Comparison of ENCODE assay signal across 11 mouse cellular contexts in the genomic region with DNA sequence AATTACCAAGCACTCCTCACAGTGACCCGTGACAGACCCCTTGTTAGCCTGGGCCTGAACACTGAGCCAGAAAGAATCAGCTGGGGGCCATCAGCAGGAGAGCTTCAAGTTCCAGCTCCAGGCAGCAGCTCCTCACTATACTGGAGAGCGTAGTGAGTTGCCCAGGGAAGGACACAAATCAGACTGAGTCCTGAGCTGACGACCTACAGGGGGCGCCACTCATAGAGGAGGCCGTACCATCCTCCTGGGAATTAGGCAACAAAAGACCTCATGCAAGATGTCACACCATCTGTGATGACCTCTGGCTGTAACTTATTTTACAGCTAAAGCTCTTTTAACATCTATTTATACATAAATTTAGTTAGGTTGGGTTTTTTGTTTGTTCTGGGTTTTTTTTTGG.
DNase-seq lines count a peak whose midpoint lies in the region; ATAC-seq and TF ChIP-seq lines count a peak whose summit lies in the region.
"Had no signal": no experiment of that assay in that cellular context is flagged by ENCODE, and none has a peak within 500 bp of the region (broad histone marks: within the 10 kb centered on the region; RNA-seq: fewer than 3 reads in every experiment).

No protein-coding gene starts in this region.

- no peak for ATAC-seq in embryonic facial prominence, embryonic 11.5 days (replicated peaks; ENCODE audit: insufficient number of reproducible peaks, low FRiP score, low TSS enrichment, low read depth)
- no peak for ATAC-seq in lung, embryonic 14.5 days (ENCODE audit: insufficient read depth)
- no peak for ATAC-seq in forebrain, embryonic 12.5 days (ENCODE audit: low FRiP score)

- H3K4me1 ChIP-seq in embryonic facial prominence, embryonic 11.5 days (ENCODE audit: control insufficient read depth, insufficient read depth, low read length): no peaks in the 10 kb centered on the region; the same call in 1 of the 2 replicates
- H3K4me1 ChIP-seq in embryonic facial prominence, embryonic 10.5 days: peaks cover 14% of the 10 kb centered on the region
- no peaks in the 10 kb centered on the region for H3K4me1 ChIP-seq in lung, embryonic 14.5 days (ENCODE audit: insufficient read depth)
- H3K4me1 ChIP-seq in lung, adult 2 months (ENCODE audit: control insufficient read depth, insufficient read depth, low read length): no peaks in the 10 kb centered on the region
- H3K4me1 ChIP-seq in forebrain, embryonic 12.5 days: peaks cover 38% of the 10 kb centered on the region

- H3K27ac ChIP-seq in embryonic facial prominence, embryonic 11.5 days (replicated peaks; ENCODE audit: low read depth, low read length): no peak overlapping the region
- H3K27ac ChIP-seq in embryonic facial prominence, embryonic 10.5 days (replicated peaks): no peak overlapping the region
- H3K27ac ChIP-seq in lung, embryonic 14.5 days (ENCODE audit: low read depth): no peak overlapping the region
- no peak overlapping the region for H3K27ac ChIP-seq in forebrain, embryonic 12.5 days
- H3K27ac ChIP-seq: midbrain, embryonic 10.5 days had no signal

- no peak overlapping the region for H3K4me3 ChIP-seq in embryonic facial prominence, embryonic 11.5 days (ENCODE audit: low read depth, low read length)
- no peak overlapping the region for H3K4me3 ChIP-seq in embryonic facial prominence, embryonic 10.5 days
- no peak overlapping the region for H3K4me3 ChIP-seq in lung, embryonic 14.5 days (ENCODE audit: low read depth, low read length)
- H3K4me3 ChIP-seq in lung, adult 2 months (replicated peaks; ENCODE audit: extremely low read depth, low read depth, low read length): no peak overlapping the region
- no peak overlapping the region for H3K4me3 ChIP-seq in forebrain, embryonic 12.5 days (replicated peaks)
- H3K4me3 ChIP-seq: limb, embryonic 13.5 days; midbrain, embryonic 10.5 days had no signal

- no peak overlapping the region for H3K9ac ChIP-seq in embryonic facial prominence, embryonic 11.5 days (replicated peaks; ENCODE audit: low read length)
- H3K9ac ChIP-seq in lung, embryonic 14.5 days: no peak overlapping the region
- no peak overlapping the region for H3K9ac ChIP-seq in forebrain, embryonic 12.5 days
- H3K9ac ChIP-seq: limb, embryonic 13.5 days had no signal

- peak; percentile 15 for DNase-seq in embryonic facial prominence, embryonic 11.5 days (ENCODE audit: low spot score)
- no peak for DNase-seq in embryonic facial prominence, embryonic 10.5 days (ENCODE audit: low spot score)
- no peak for DNase-seq in lung, embryonic 14.5 days
- no peak for DNase-seq in lung, adult 2 months
- DNase-seq in NIH3T3 (ENCODE audit: low read depth): peak; percentile 22
- peak; percentile 31 for DNase-seq in retina, postnatal 1 day
- DNase-seq in adrenal gland, adult (ENCODE audit: inconsistent age in 2 of 2, low spot score in 1 of 2): no peak
- DNase-seq: kidney, postnatal 10 days had no signal

- no peak overlapping the region for H3K4me2 ChIP-seq in embryonic facial prominence, embryonic 11.5 days (ENCODE audit: low read depth, low read length)
- H3K4me2 ChIP-seq in lung, embryonic 14.5 days: no peak overlapping the region
- H3K4me2 ChIP-seq in forebrain, embryonic 12.5 days: no peak overlapping the region
- H3K4me2 ChIP-seq: limb, embryonic 13.5 days had no signal

- H3K9me3 ChIP-seq in embryonic facial prominence, embryonic 11.5 days (replicated peaks; ENCODE audit: control insufficient read depth, low read length): no peaks in the 10 kb centered on the region
- H3K9me3 ChIP-seq in embryonic facial prominence, embryonic 10.5 days: no peaks in the 10 kb centered on the region
- no peaks in the 10 kb centered on the region for H3K9me3 ChIP-seq in lung, embryonic 14.5 days (ENCODE audit: low read depth, low read length)
- H3K9me3 ChIP-seq in forebrain, embryonic 12.5 days: no peaks in the 10 kb centered on the region
- H3K9me3 ChIP-seq: limb, embryonic 13.5 days; midbrain, embryonic 10.5 days had no signal

- no peaks in the 10 kb centered on the region for H3K27me3 ChIP-seq in embryonic facial prominence, embryonic 11.5 days (ENCODE audit: control insufficient read depth, insufficient read depth, low read length)
- no peaks in the 10 kb centered on the region for H3K27me3 ChIP-seq in embryonic facial prominence, embryonic 10.5 days (replicated peaks; ENCODE audit: low read depth, poor library complexity, severe bottlenecking)
- H3K27me3 ChIP-seq in lung, embryonic 14.5 days (ENCODE audit: insufficient read depth, low read length): no peaks in the 10 kb centered on the region
- no peaks in the 10 kb centered on the region for H3K27me3 ChIP-seq in forebrain, embryonic 12.5 days
- H3K27me3 ChIP-seq: limb, embryonic 13.5 days had no signal

- no peak for TF ChIP-seq POLR2A in lung, adult 2 months (IDR thresholded peaks at IDR 0.05; ENCODE audit: borderline replicate concordance, extremely low read depth, low read depth, low read length)

- TF ChIP-seq CTCF in lung, embryonic 14.5 days (IDR thresholded peaks at IDR 0.05; ENCODE audit: low read depth): peak; percentile 34
- no peak for TF ChIP-seq CTCF in lung, adult 2 months (IDR thresholded peaks at IDR 0.05; ENCODE audit: insufficient read depth, low read length)

- WGBS in embryonic facial prominence, embryonic 11.5 days: 71% methylated on average over 5 of the region's 5 CpGs
- WGBS in embryonic facial prominence, embryonic 10.5 days: 74% methylated on average over 5 of the region's 5 CpGs
- WGBS in lung, embryonic 14.5 days: 64% methylated on average over 5 of the region's 5 CpGs
- 66% methylated on average over 5 of the region's 5 CpGs for WGBS in lung, adult 2 months
- WGBS in forebrain, embryonic 12.5 days: 71% methylated on average over 5 of the region's 5 CpGs

- no peaks in the 10 kb centered on the region for H3K36me3 ChIP-seq in embryonic facial prominence, embryonic 11.5 days (replicated peaks; ENCODE audit: control insufficient read depth, insufficient read depth, low read depth, low read length)
- H3K36me3 ChIP-seq in embryonic facial prominence, embryonic 10.5 days (replicated peaks): no peaks in the 10 kb centered on the region
- no peaks in the 10 kb centered on the region for H3K36me3 ChIP-seq in lung, embryonic 14.5 days (ENCODE audit: insufficient read depth)
- H3K36me3 ChIP-seq in forebrain, embryonic 12.5 days (replicated peaks): no peaks in the 10 kb centered on the region
- H3K36me3 ChIP-seq: limb, embryonic 13.5 days; midbrain, embryonic 10.5 days had no signal

Comparison
In these comparisons a context has a peak if more than half of its experiments do, and no peak if none do; other contexts are left out.
1. DNase-seq: peak in embryonic facial prominence, embryonic 11.5 days (single experiment), NIH3T3 (single experiment) and retina, postnatal 1 day (single experiment); none in embryonic facial prominence, embryonic 10.5 days (single experiment), lung, embryonic 14.5 days (single experiment), lung, adult 2 months (single experiment) and adrenal gland, adult (0 of 2).